Mouse (Mus musculus): ENCODE measurements at regions not wholly inside any gene's neighbourhood (a gene's known extent, or its start where the extent isn't known, plus 50 kb on each side); places are given as distances from the start of the nearest gene placed in this dataset.

DNA sequence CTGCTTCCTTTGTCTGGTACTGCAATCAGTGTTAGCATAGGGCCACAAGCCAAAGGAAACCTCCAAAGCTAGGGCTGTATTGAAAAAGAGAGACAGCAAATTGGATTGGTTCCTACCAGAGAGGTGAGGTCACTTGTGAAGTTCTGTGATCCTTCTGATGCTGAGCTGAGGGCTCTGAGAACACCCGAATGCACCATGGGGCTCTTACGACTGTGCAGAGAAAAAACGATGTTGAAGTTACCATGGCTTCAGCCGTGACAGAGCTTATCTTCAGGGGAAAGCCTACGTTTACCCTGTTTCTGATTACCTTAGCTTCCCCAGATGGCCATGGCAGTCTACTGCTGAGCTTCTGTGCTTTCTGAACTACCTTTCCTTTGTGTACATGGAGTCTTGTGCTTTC, 53.9 kb upstream of the Fmo9 start:
- no peak for DNase-seq (ENCODE audit: low read depth, low spot score)

DNA sequence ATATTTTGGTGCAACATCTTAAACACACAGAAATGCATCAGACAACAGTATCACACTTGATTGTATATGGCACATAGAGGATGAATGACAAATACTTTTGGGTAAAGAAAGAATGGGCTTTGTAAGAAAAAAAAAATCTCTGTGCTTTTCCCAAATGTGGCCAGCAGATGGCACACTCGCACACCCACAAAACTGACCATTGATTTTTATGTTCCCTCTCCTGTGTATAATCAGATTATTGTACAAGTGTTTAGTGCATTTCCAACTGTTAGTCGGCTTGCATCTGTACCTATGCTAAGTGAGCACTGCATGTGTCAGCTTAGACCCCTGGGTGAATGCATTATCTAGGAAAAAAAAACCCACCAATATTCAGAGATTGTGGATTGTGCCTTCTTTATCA, 56.4 kb upstream of the Fmo9 start:
- DNase-seq (ENCODE audit: low read depth, low spot score), result peak; percentile 14

DNA sequence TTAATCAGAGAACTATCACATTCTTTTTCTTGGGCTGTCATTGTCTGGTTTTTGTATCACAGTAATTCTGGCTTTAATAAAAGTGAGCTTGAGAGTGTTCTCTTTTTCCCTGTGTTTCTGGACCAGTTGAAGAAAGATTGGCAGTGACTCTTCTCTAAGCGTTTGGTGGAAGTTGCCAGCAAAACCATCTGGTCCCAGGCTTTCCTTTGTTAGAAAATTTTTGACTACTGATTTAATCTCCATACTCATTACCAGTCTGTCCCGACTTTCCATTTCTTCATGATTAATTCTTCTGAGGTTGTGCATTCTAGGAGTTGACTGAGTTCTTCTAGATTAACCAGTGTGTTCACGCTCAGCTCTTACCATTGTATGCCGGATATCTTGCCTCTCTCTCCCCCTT, 68.6 kb upstream of the Fmo9 start:
- no peak for DNase-seq (ENCODE audit: low read depth, low spot score)

DNA sequence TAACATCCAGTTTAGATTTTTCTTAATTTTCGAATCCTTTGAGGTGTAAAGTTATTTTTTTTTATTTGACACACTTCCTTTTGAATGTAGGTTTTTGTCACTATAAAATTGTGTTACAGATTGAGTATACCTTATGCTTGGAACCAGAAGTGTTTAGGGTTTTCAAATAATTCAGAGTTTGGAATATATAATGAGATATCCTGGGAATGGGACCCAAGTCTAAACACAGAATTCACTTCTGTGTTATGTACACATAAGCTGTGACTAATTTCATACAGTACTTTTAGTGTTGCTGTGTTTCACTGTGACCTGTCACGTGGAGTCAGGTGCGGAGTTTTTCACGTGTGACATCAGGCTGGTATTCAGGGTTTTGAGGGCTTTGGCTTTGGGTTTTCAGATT, 69.1 kb upstream of the Fmo9 start:
- no peak for DNase-seq (ENCODE audit: low read depth, low spot score)

- DNase-seq (ENCODE audit: low read depth, low spot score), result no peak
Measured at GRCm38 (mm10) chr1:166751436-166751835, 69.8 kb upstream of the Fmo9 start.

DNA sequence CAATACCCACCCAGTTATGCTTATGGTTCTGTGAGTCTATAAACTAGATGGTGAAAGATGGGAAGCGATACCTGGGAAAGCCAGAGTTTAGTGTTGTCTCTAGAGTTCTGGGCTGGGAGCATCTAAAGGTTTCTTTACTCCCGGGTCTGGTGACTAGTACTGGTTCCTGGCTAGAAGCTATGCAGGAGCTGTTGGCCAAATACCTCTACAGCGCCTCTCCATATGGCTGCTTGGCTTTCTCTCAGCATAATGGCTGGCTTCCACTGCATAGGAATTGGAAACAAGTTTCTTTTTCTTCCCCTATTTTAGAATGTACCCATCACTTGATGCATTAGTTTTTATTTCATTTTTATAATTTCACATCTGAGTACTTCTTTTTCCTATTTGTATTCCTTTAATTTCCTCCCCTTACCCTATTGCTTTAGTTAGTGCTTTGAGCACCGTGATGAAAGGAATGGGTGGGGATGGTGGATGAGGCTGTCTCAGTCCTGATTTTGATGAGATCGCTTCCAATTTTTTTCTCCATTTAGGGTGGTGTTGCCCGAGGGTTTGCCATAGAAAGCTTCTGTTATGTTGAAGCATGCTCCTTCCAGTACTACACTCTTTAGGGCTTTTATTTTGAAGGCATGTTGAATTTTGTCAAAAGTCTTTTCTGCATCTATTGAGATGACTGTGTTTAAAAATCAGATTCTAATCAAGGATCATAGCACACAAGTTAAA, 71.5 kb upstream of the Fmo9 start:
- DNase-seq (ENCODE audit: low read depth, low spot score), result no peak

DNA sequence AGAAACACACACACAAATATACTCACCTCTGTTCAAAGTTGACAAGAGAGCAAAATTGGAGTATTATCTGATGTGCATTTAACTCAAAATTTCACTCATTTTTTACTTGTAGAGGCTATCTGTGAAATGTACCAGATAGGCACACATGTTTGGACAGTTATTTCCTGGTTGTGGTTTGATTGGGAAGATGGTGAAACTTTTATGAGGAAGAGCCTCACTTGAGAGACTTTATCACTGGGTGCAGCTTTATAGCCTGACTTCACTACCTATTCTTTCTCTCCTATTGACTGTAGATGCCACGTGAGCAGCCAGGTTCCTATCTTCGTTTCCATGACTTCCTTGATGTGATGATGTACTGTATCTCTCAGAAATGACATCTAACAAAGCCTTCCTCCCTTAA, 77.3 kb upstream of the Fmo9 start:
- DNase-seq (ENCODE audit: low read depth, low spot score), result no peak

DNA sequence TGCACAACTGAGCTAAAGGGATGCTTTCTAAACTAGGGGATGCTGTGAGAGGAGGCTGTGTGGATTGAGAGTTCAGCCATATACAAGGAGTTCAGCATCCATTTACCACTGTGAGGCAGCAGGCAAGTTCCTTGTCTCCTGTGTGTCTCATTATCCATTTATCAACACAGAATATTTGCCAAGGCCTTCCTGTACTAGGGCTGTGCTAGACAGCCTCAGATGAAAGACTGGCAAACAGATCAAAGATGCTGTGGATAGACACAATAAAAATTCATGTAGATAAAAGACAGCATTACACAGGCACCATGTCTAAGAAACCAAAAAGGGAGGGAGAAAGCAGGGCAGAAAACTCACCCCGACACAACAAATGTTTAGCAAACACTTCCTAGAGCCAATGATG, 91.5 kb upstream of the Fmo9 start:
- no peak for DNase-seq (ENCODE audit: low read depth, low spot score)

GRCm38 (mm10) chr1:166782106-166782505, 100.5 kb upstream of the Fmo9 start:
- DNase-seq (ENCODE audit: low read depth, low spot score), result no peak

DNA sequence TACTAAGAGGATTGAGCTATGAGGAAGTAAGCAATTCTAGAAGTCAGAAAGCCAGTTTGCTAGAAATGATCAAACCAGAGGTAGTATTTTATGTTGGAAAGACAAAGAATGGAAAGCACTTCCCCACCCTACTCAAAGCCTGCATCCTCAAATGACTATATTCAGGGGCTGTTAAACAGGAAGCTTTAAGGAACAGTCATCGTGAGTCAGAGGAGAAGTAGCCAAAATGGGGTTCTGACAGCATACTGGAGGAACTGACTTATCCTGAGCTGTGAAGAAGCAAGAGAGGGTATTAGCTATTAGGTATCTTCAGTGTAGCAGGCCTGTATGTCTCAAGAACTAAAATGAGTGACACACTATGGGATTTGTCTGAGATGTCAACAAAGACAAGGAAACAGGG, 106.3 kb upstream of the Fmo9 start:
- DNase-seq (ENCODE audit: low read depth, low spot score), result no peak

DNA sequence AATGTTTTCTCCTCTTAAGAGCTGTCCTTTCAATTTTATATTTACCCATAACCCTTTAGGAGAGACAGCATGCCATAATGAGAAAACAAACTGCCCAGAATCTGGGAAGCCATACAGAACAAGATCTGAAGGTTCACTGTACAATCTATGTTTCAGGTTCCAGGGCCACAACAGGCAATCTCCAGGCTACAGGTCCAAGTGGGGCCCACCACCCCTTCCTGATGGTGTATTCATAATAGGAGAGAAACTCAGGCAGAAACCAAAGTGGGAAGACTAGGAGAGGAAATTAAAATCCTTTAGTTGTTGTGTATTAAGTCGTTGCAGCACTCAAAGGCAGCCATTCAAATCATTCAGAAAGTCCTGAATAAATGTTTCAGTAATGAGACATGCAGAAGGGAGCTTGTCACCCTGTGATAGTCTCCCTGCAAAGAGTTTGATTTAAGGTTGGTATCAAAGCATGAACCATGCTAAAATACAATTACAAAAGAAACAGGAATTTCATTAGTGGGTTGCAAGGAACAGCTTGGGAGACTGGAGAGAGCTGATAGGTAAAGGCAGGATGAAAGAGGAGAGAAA, 107.3 kb upstream of the Fmo9 start:
- no peak for DNase-seq (ENCODE audit: low read depth, low spot score)

GRCm38 (mm10) chr1:166793052-166793716, 111.5 kb upstream of the Fmo9 start:
- DNase-seq (ENCODE audit: low read depth, low spot score), result no peak

DNA sequence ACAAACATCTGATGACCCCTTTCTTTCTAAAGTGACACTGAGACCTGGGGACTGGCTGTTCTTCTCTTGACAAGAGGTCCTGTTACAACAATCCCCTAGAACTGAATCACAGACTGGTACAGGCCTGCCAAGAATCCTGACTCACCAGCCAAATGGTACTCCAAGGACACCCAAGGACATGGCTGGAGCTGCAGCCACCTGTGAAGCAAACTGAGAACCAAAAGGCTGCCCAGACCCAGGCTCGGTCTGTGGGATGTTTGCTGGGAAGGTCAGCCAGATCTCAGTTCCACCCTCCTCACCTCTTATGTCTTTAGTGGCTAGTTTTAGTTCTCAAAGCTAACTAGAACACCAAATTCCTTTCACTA, 112.1 kb upstream of the Fmo9 start:
- DNase-seq (ENCODE audit: low read depth, low spot score), result no peak

- DNase-seq (ENCODE audit: low read depth, low spot score), result no peak
Measured at GRCm38 (mm10) chr1:166794622-166795244, 113.1 kb upstream of the Fmo9 start.

DNA sequence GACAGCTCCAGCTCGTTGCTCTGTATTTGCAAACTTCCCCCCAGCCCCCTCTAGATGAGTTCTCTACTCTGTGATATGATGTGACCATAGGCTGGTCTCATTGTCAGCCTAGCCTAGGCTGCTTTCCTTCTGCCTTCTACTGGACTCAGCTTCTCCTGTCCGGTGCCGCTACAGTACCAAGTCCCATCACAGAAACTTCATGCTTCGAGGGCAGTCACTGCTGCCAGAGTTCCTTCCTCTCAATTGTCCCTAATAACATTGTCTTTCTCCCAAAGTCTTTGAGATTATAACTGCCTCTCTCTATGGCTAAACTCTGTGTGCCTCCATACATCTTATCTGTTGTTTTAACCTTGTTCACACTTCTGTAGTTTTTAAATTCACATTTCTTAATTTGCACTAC, 114.0 kb upstream of the Fmo9 start:
- DNase-seq (ENCODE audit: low read depth, low spot score), result no peak

DNA sequence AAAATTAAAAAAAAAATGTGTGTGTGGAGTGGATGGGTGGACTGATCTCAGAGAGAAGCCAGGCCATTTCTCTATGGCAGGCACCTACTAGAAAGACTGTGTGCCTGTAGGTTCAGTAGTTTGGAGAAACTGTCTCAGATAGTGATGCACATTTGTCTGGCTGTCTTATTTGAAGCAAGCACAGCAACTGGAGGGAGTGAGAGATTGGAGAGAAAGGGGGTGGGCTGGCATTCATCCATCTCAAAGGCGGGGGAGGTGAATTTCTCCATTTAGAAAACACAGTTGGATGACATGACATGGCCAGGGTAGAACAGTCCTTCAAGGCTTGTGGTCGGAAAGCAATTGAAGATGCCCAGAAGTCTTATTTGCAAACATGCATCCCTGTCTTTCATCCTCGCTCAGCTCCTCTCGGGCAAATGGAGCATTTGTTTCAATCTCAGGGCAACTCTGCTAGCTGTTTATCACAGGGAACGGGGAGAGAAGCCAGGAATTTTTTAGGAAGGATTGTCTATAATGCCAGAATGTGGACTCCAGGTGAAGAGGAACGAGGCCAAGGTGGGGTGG, 114.8 kb upstream of the Fmo9 start:
- no peak for DNase-seq (ENCODE audit: low read depth, low spot score)

- no peak for DNase-seq (ENCODE audit: low read depth, low spot score)
Measured at GRCm38 (mm10) chr1:166796931-166797330, 115.3 kb upstream of the Fmo9 start.

GRCm38 (mm10) chr1:166800953-166801603, 119.4 kb upstream of the Fmo9 start:
- DNase-seq (ENCODE audit: low read depth, low spot score), result no peak

GRCm38 (mm10) chr1:166801929-166802328, 120.3 kb upstream of the Fmo9 start:
- no peak for DNase-seq (ENCODE audit: low read depth, low spot score)

GRCm38 (mm10) chr1:166803928-166804327, 122.3 kb upstream of the Fmo9 start:
- DNase-seq (ENCODE audit: low read depth, low spot score), result no peak

GRCm38 (mm10) chr1:166804333-166804732, 122.7 kb upstream of the Fmo9 start:
- DNase-seq (ENCODE audit: low read depth, low spot score), result no peak

Data from A20 (cell line).